Mouse (Mus musculus): ENCODE results near the gene Acr. TPM values are rescaled to one million over a fixed set of nuclear protein-coding genes. Genes with fewer than 3 reads are reported as not detected.

Gene Acr
- total RNA-seq, 4 experiments from 2014 or later: 0.51 TPM; not detected in 3

DNA sequence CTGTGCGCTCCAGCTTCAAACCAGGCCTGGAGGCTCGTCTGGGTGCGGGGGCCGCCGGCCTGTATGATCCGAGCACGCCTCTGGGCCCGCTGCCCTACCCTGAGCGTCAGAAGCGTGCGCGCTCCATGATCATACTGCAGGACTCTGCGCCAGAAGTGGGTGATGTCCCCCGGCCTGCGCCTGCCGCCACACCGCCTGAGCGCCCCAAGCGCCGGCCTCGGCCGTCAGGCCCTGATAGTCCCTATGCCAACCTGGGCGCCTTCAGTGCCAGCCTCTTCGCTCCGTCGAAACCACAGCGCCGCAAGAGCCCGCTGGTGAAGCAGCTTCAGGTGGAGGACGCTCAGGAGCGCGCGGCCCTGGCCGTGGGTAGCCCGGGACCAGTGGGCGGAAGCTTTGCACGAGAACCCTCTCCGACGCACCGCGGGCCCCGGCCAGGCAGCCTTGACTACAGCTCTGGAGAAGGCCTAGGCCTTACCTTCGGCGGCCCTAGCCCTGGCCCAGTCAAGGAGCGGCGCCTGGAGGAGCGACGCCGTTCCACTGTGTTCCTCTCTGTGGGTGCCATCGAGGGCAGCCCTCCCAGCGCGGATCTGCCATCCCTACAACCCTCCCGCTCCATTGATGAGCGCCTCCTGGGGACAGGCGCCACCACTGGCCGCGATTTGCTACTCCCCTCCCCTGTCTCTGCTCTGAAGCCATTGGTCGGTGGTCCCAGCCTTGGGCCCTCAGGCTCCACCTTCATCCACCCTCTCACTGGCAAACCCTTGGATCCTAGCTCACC is 20.1 kb upstream of the Acr start:
- no peak for DNase-seq (ENCODE audit: low spot score in 2 of 2)

GRCm38 (mm10) chr15:89548837-89549236 is 19.3 kb upstream of the Acr start:
- DNase-seq (ENCODE audit: low spot score in 2 of 2): no peak

DNA sequence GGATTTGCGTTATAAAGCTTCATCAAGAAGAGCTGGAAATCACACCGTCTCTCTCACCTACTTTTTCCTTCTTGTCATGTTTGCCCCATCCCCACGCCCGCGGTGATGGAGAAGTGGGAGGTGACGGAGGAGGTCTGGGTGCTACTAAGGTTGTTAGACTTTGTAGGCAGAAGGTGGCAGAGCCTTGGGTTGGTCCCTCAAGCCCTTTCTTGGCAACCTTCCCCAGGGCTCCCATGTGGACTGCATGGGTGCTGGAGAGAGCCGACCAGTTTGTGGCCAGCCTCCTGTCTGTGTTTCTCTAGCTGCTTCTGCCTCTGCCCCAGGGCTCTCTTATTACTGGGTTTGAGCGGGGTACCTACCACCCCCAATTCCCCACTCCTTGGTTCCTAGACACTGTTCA is 17.6 kb upstream of the Acr start:
- no peak for DNase-seq (ENCODE audit: low spot score in 2 of 2)

DNA sequence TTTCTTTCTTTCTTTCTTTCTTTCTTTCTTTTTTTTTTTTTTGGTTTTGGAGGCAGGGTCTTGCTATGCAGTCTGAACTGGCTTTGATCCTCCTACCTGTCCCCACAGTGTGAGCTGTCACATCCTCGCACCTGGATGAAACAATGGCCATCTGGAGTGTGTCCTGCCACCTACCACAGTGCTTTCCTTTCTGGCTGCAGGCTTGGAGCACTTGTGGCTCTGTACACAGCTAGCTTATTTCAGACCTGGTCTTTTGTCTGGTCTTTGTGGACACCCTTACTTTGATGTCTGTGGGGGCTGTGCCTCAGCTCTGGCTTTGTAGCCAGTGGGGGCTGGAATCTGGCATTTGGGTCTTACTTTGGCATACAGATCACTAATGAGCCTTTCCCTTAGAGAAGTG is 16.4 kb upstream of the Acr start:
- DNase-seq (ENCODE audit: low spot score in 2 of 2): no peak

DNA sequence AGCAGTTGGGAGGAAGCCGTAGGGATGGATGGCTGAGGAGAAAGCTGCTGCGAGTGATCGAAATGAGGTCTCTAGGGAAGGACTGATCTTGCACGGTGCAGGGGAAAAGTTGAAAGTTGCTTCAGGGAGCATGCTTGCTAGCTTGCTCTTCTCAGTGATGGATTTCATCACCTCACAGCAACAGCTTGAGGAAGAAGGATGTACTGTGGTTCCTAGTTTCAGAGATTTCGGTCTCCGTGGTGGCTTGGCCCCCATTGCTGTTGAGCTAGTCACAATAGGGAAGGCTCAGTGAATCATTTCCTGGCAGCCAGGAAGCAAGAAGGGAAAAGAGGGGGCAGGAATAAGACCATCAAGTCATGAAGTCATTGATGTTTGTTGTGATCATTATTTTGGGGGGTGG is 12.5 kb upstream of the Acr start:
- DNase-seq (ENCODE audit: low spot score in 2 of 2): no peak

GRCm38 (mm10) chr15:89556401-89557178 is 11.5 kb upstream of the Acr start:
- no peak for DNase-seq (ENCODE audit: low spot score in 2 of 2)

DNA sequence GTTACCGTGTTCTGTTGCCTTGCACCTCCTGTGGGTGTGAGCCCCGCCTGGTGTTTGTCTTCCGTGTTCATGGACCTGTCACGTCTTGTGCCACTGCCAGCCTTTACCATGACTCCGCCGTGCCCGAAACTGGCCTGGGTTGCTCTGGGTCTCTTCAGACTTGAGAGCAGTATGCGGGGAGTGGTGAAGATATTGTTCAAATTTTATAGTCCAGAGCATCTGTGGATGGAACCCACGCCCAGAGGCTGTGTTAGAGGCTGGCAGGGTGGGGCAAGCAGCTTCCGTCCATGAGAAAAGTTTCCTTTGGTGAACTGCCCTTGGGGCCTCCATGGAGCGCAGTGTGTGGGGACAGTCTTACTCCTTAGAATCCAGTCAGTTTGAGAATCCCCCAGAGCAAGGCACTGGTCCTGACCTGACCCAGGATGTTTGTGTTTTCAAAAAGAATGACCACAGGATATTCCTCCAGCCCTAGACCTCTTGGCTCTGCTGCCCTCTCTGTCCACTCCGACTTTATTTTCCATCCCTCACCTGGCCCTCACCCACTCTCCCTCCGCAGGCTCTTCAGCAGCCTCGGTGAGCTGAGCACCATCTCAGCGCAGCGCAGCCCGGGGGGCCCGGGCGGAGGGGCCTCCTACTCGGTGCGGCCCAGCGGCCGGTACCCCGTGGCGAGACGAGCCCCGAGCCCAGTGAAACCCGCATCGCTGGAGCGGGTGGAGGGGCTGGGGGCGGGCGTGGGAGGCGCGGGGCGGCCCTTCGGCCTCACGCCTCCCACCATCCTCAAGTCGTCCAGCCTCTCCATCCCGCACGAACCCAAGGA is 10.7 kb upstream of the Acr start:
- DNase-seq (ENCODE audit: low spot score in 2 of 2): no peak

GRCm38 (mm10) chr15:89557996-89558390 is 10.1 kb upstream of the Acr start:
- DNase-seq (ENCODE audit: low spot score in 2 of 2): no peak

- no peak for DNase-seq (ENCODE audit: low spot score in 2 of 2)
These were observed 8.9 kb upstream of the Acr start for GRCm38 (mm10) chr15:89559202-89559731.

DNA sequence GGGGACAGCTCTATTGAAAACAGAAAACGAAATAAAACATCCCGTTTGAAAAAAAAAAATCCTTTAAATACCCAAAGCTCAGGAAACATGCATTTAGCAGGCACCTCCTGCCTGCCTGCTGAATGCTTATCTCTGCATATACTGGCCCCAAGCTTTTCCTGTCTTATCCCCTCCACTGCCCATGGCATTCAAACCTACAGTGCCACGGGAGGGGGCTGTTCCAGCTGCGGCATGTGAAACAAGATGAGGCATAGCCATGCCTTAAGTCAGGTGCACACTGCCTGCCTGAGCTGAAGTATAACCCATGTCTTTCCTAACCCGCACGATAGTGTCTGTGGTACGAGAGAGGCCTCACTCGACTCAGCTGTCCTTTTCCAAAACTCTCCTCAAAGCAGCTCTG is 4.0 kb downstream of the Acr start:
- DNase-seq (ENCODE audit: low spot score in 2 of 2): no peak

GRCm38 (mm10) chr15:89582494-89582893 is 14.4 kb downstream of the Acr start:
- DNase-seq (ENCODE audit: low spot score in 2 of 2): no peak

DNA sequence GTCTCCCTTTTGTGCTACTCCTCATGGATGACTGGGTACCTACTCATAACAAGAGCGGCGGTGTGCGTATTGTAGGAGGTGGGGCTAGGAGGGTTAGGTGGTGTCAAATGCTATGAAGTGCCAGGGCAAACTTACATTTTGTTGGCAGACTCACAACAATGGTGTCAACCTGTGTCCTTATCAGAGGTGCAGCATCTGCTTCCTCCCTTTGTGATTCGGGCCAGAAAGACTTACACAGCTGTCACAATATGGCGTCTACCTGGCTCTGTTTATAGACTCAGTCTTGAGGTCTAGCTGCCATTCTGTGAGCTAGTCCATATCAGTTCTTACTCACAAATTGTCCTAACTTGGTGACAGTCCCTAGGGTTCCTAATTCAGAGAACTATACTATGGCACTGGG is 17.0 kb downstream of the Acr start:
- DNase-seq (ENCODE audit: low spot score in 2 of 2): no peak

- DNase-seq (ENCODE audit: low spot score in 2 of 2): no peak
These were observed 17.5 kb downstream of the Acr start for GRCm38 (mm10) chr15:89585631-89586030.

DNA sequence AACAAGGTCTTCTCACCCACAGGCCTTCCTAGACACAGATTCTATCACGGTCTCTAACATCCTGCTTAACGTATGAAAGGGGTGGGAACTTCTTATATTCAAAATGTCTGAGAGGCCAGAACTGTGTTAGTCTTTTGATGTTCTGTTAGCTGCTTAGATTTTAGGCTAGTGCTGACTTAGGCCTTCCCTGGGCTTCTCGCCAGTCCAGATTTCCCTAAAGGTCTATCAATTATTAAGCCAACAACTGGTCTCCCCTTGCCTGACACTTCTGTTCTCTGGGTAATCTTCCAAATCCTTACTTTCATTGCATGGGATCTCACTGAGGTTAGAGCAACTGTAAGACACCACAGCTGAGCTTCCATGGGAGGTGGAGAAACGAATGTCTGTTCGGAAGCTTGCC is 21.0 kb downstream of the Acr start:
- no peak for DNase-seq (ENCODE audit: low spot score in 2 of 2)

DNA sequence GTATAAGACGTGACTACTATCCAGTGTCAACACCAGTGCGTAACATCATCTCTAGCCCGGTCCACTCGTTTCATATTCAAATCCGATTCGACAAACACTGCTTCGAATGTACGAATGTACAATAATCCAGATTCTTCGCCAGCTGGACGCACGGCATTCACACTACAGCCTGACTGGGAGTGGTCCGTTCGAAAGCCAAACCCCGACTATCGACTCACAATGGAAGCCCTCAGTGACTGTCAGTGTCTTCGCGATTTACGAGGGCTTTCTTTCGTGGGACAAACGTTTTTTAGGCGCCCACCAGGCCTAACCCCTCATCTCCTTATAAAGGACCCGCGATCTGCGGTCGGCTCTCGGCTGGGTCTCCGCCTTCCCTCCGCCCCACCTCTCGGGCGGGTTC is 23.2 kb downstream of the Acr start:
- DNase-seq (ENCODE audit: low spot score in 2 of 2): no peak

DNA sequence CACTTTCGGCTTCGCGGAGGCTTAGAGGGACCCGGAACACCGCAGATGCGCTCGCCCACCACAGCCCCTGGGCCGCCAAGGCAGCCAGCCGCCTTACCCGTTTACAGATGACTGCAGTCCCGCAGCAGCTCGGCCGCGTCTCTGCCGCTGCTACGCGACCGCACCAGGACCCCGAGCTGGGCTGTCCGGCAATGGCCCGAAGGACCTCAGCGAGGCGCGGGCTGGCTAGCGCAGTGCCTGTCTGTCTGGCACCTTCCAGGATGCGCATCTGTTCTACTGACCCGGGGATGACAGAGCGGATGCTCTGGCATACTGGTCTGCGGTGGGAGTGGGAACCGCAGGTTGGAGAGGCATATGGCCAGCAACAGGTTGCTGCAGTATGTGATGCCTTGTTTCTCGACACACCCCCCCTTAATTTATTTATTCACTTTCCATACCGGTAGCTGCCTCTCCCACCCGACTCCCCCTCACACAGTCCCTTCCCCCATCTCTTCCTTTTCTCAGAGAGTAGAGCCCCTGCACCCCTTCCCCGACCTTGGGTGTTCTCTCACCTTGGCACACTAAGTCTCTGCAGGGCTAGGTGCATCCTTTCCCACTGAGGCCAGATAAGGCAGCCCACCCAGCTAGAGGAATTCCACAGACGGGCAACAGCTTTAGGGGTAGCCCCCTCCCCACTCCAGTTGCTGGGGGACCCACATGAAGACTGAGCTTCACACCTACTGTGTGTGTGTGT is 23.8 kb downstream of the Acr start, which contains the start of gene Rabl2:
Gene Rabl2 (minus strand): TSS at position 201 of the 733 bp plus-strand sequence.
- DNase-seq (ENCODE audit: low spot score in 2 of 2): peak; percentile 74 to 78

- no peak for DNase-seq (ENCODE audit: low spot score in 2 of 2)
These were observed 24.4 kb downstream of the Acr start for GRCm38 (mm10) chr15:89592548-89592947.

- DNase-seq (ENCODE audit: low spot score in 2 of 2): no peak
These were observed 37.9 kb downstream of the Acr start for GRCm38 (mm10) chr15:89605822-89606570.

DNA sequence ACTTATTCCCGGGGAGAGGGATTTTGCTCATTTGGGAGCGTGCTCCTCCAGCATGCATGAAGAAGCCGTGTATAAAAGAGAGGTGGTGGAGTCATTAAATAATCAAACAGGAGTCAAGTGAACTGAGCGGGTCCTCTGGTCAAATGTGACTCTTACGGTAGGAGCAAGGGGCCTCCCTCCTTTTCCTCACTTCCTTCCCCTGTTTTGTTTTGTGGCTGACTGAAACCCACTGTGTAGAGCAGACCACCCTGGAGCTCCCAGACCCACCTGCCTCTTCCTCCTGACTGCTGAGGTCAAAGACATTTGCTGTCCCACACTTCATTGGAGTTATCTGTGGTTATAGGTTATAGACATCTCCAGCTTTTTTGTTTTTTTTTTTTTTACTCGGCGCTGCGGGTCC is 39.4 kb downstream of the Acr start:
- no peak for DNase-seq (ENCODE audit: low spot score in 2 of 2)

- DNase-seq (ENCODE audit: low spot score in 2 of 2): no peak
These were observed 39.8 kb downstream of the Acr start for GRCm38 (mm10) chr15:89607888-89608287.

Measured in gastrocnemius, adult 8-10 months (tissue).